Mouse (Mus musculus) embryonic facial prominence, embryonic 11.5 days (tissue): Measurements from ENCODE around the gene Trappc1. TPM values are rescaled to one million over a fixed set of nuclear protein-coding genes. Genes with fewer than 3 reads are reported as not detected.

Experiments
- ATAC-seq: fragments of 200-750 bp; cut with Nextera tagmentation; replicated peaks from 2 replicates; pipeline ENCODE4 v1.8.0; 2017; ENCODE audit warnings: low read depth; ENCODE audit not compliant: insufficient number of reproducible peaks, low FRiP score, low TSS enrichment
- DNase-seq: peaks from one replicate; pipeline ENCODE4 v3.0.0-alpha.2; 2015; ENCODE audit warnings: low spot score
- H3K27ac ChIP-seq: fragments of 300-500 bp; sonication (generic); replicated peaks from 2 replicates; pipeline ENCODE4 v1.5.1; 2014; ENCODE audit warnings: mild to moderate bottlenecking, low read depth, low read length, control low read depth
- H3K27me3 ChIP-seq: fragments of 300-500 bp; sonication (generic); 2 replicates; pipeline ENCODE4 v1.6.1; 2014; ENCODE audit warnings: mild to moderate bottlenecking, low read length, moderate library complexity, mixed read lengths; ENCODE audit not compliant: control insufficient read depth, insufficient read depth
- H3K36me3 ChIP-seq: fragments of 300-500 bp; sonication (generic); replicated peaks from 2 replicates; pipeline ENCODE4 v1.6.1; 2014; ENCODE audit warnings: low read depth, mild to moderate bottlenecking, low read length, moderate library complexity, mixed read lengths; ENCODE audit not compliant: control insufficient read depth, insufficient read depth
- H3K4me1 ChIP-seq: fragments of 300-500 bp; sonication (generic); 2 replicates; pipeline ENCODE4 v1.6.1; 2014; ENCODE audit warnings: low read length, mixed read lengths; ENCODE audit not compliant: control insufficient read depth, insufficient read depth
- H3K4me2 ChIP-seq: fragments of 300-500 bp; sonication (generic); 2 replicates; pipeline ENCODE4 v1.6.1; 2014; ENCODE audit warnings: low read depth, mild to moderate bottlenecking, control low read depth, low read length, moderate library complexity
- H3K4me3 ChIP-seq: fragments of 300-500 bp; sonication (generic); 2 replicates; pipeline ENCODE4 v1.5.1; 2014; ENCODE audit warnings: low read depth, low read length, control low read depth
- H3K9ac ChIP-seq: fragments of 300-500 bp; sonication (generic); replicated peaks from 2 replicates; pipeline ENCODE4 v1.6.1; 2014; ENCODE audit warnings: mild to moderate bottlenecking, control low read depth, low read length
- H3K9me3 ChIP-seq: fragments of 300-500 bp; sonication (generic); replicated peaks from 2 replicates; pipeline ENCODE4 v1.6.1; 2016; ENCODE audit warnings: mild to moderate bottlenecking, low read length, inconsistent platforms, mixed read lengths; ENCODE audit not compliant: control insufficient read depth
- WGBS: fragments of 180-500 bp; shearing (Covaris S2); extraction: QIAGEN DNeasy Blood & Tissue Kit; methylation state at CpG from one replicate; pipeline ENCODE4 v1.1.7; 2014; 5-methylcytosine and 5-hydroxymethylcytosine counted together
- polyA plus RNA-seq: library from polyadenylated mRNA; unstranded; fragments of >200 nt; fragmentation: Nextera tagmentation; extraction: Ambion mirVana; gene quantifications from 2 replicates; pipeline ENCODE4 v1.2.1, GENCODE M21; 2014

Gene Trappc1
- polyA plus RNA-seq, 1 experiment from 2014 or later: 184 TPM

- Histone ChIP-seq H3K27ac (no peak overlapping the region), H3K9ac (no peak overlapping the region), H3K4me2 (no peak overlapping the region)
These were observed 7.4 kb downstream of the Trappc1 start for GRCm38 (mm10) chr11:69331152-69331551.

GRCm38 (mm10) chr11:69331929-69332405, 8.2 kb downstream of the Trappc1 start:
- peak overlapping the region; percentile 69 for H3K4me2 ChIP-seq
- peak; percentile 50; the same call in 1 of the 2 replicates for ATAC-seq
- no peaks in the 10 kb centered on the region for H3K4me1 ChIP-seq
- peak overlapping the region; percentile 35; the same call in 1 of the 2 replicates for H3K27ac ChIP-seq
- no peaks in the 10 kb centered on the region for H3K9me3 ChIP-seq
- peaks cover 8% of the 10 kb centered on the region for H3K27me3 ChIP-seq
- 1% methylated on average over 24 of the region's 24 CpGs for WGBS
- H3K4me3 ChIP-seq: peak overlapping the region; percentile 41
- DNase-seq: peak; percentile 88
- peak overlapping the region; percentile 67 for H3K9ac ChIP-seq
- no peaks in the 10 kb centered on the region for H3K36me3 ChIP-seq

More at GRCm38 (mm10) chr11:69331152-69331551, 7.4 kb downstream of the Trappc1 start:
- no peak for DNase-seq
- Histone ChIP-seq H3K4me3 (no peak overlapping the region), H3K9me3 (no peaks in the 10 kb centered on the region), H3K36me3 (no peaks in the 10 kb centered on the region), H3K27me3 (peaks cover 14% of the 10 kb centered on the region), H3K4me1 (peaks cover 4% of the 10 kb centered on the region)
- ATAC-seq: no peak
- WGBS: 91% methylated on average over 6 of the region's 6 CpGs

- Histone ChIP-seq H3K4me1 (no peaks in the 10 kb centered on the region), H3K4me3 (no peak overlapping the region), H3K27ac (no peak overlapping the region), H3K4me2 (no peak overlapping the region), H3K36me3 (no peaks in the 10 kb centered on the region), H3K27me3 (peaks cover 6% of the 10 kb centered on the region), H3K9me3 (no peaks in the 10 kb centered on the region), H3K9ac (no peak overlapping the region; the same call in 1 of the 2 replicates)
- DNase-seq (no peak), ATAC-seq (no peak)
- WGBS: 36% methylated on average over 8 of the region's 8 CpGs
These were observed 9.0 kb downstream of the Trappc1 start for GRCm38 (mm10) chr11:69332713-69333253.

- no peak for ATAC-seq
- 58% methylated on average over 3 of the region's 3 CpGs for WGBS
- Histone ChIP-seq H3K4me2 (no peak overlapping the region), H3K36me3 (no peaks in the 10 kb centered on the region), H3K4me3 (no peak overlapping the region), H3K27ac (no peak overlapping the region), H3K9me3 (no peaks in the 10 kb centered on the region), H3K4me1 (no peaks in the 10 kb centered on the region), H3K27me3 (0 out of 2 replicates have a peak, but pooled peaks cover 1% of the 10 kb centered on the region), H3K9ac (no peak overlapping the region)
- no peak for DNase-seq
These were observed 10.1 kb downstream of the Trappc1 start for GRCm38 (mm10) chr11:69333922-69334321.

- ATAC-seq: no peak
- Histone ChIP-seq H3K27ac (no peak overlapping the region), H3K4me3 (no peak overlapping the region), H3K27me3 (no peaks in the 10 kb centered on the region), H3K36me3 (no peaks in the 10 kb centered on the region), H3K4me2 (no peak overlapping the region), H3K9me3 (no peaks in the 10 kb centered on the region), H3K4me1 (no peaks in the 10 kb centered on the region), H3K9ac (no peak overlapping the region)
- WGBS: 68% methylated on average over 4 of the region's 4 CpGs
- no peak for DNase-seq
These were observed 11.0 kb downstream of the Trappc1 start for GRCm38 (mm10) chr11:69334796-69335195.

GRCm38 (mm10) chr11:69340161-69341131, 16.7 kb downstream of the Trappc1 start, which contains the start of gene Rnf227:
Gene Rnf227 (plus strand): TSS chr11:69340461.
- peaks cover 3% of the 10 kb centered on the region for H3K36me3 ChIP-seq
- ATAC-seq: peak; percentile 85
- WGBS: 2% methylated on average over 99 of the region's 99 CpGs

GRCm38 (mm10) chr11:69346441-69346840, 22.7 kb downstream of the Trappc1 start:
- 89% methylated on average over 24 of the region's 26 CpGs for WGBS
- Histone ChIP-seq H3K4me1 (no peaks in the 10 kb centered on the region), H3K27me3 (no peaks in the 10 kb centered on the region), H3K36me3 (peaks cover 25% of the 10 kb centered on the region), H3K4me2 (no peak overlapping the region), H3K27ac (no peak overlapping the region), H3K4me3 (no peak overlapping the region), H3K9ac (no peak overlapping the region), H3K9me3 (no peaks in the 10 kb centered on the region)
- ATAC-seq (no peak), DNase-seq (no peak)

More at GRCm38 (mm10) chr11:69340161-69341131, 16.7 kb downstream of the Trappc1 start, which contains the start of gene Rnf227:
- Histone ChIP-seq H3K4me2 (peak within 1 kb of the TSS; percentile 57), H3K9ac (peak within 1 kb of the TSS; percentile 58), H3K4me3 (peak within 1 kb of the TSS; percentile 46), H3K4me1 (peaks cover 3% of the 10 kb centered on the region), H3K9me3 (no peaks in the 10 kb centered on the region), H3K27ac (0 out of 2 replicates have a peak within 1 kb of the TSS, but pooled peaks have one; percentile 11), H3K27me3 (no peaks in the 10 kb centered on the region)
- DNase-seq: peak; percentile 86
